Mouse (Mus musculus) hindbrain, postnatal 0 days (tissue): ENCODE results near the gene Gpr83. TPM values are rescaled to one million over a fixed set of nuclear protein-coding genes. Genes with fewer than 3 reads are reported as not detected.
A peak's percentile ranks its signal among the peaks of the same experiment; 100 is the strongest.

Experiments
- ATAC-seq: fragments of 200-750 bp; cut with Nextera tagmentation; 2 replicates; pipeline ENCODE4 v1.8.0; 2017; ENCODE audit warnings: mild to moderate bottlenecking, moderate TSS enrichment, moderate library complexity
- DNase-seq: peaks from one replicate; pipeline ENCODE4 v3.0.0-alpha.2; 2015; ENCODE audit warnings: low spot score
- H3K27ac ChIP-seq: fragments of 300-500 bp; sonication (generic); 2 replicates; pipeline ENCODE4 v1.5.1; 2014; ENCODE audit warnings: mild to moderate bottlenecking
- H3K27me3 ChIP-seq: fragments of 300-500 bp; sonication (generic); 2 replicates; pipeline ENCODE4 v1.6.1; 2014; ENCODE audit warnings: low read length, mixed read lengths; ENCODE audit not compliant: insufficient read depth
- H3K36me3 ChIP-seq: fragments of 300-500 bp; sonication (generic); 2 replicates; pipeline ENCODE4 v1.6.1; 2014; ENCODE audit warnings: low read length, mixed read lengths; ENCODE audit not compliant: insufficient read depth
- H3K4me1 ChIP-seq: fragments of 300-500 bp; sonication (generic); 2 replicates; pipeline ENCODE4 v1.6.1; 2014; ENCODE audit warnings: antibody characterized with exemption, low read length, mixed read lengths; ENCODE audit not compliant: insufficient read depth
- H3K4me2 ChIP-seq: fragments of 300-500 bp; sonication (generic); 2 replicates; pipeline ENCODE4 v1.6.1; 2014; ENCODE audit warnings: low read depth, mild to moderate bottlenecking, low read length, moderate library complexity, mixed read lengths
- H3K4me3 ChIP-seq: fragments of 300-500 bp; sonication (generic); 2 replicates; pipeline ENCODE4 v1.5.1; 2014; ENCODE audit warnings: low read length
- H3K9ac ChIP-seq: fragments of 300-500 bp; sonication (generic); replicated peaks from 2 replicates; pipeline ENCODE4 v1.6.1; 2014; ENCODE audit warnings: mild to moderate bottlenecking, low read length, moderate library complexity, mixed read lengths
- H3K9me3 ChIP-seq: fragments of 300-500 bp; sonication (generic); 2 replicates; pipeline ENCODE4 v1.6.1; 2016; ENCODE audit warnings: low read length, mixed read lengths
- CTCF ChIP-seq: IDR thresholded peaks from 2 replicates; pipeline ENCODE4 v1.5.1; 2016; ENCODE audit warnings: antibody characterized with exemption, control low read depth, low read depth
- WGBS: fragments of 180-500 bp; shearing (Covaris S2); extraction: QIAGEN DNeasy Blood & Tissue Kit; methylation state at CpG from one replicate; pipeline ENCODE4 v1.1.7; 2014; 5-methylcytosine and 5-hydroxymethylcytosine counted together
- polyA plus RNA-seq: library from polyadenylated mRNA; unstranded; fragments of >200 nt; fragmentation: Nextera tagmentation; extraction: Ambion mirVana; gene quantifications from 2 replicates; pipeline ENCODE4 v1.2.1, GENCODE M21; 2015
- total RNA-seq: library from RNA; depleted of rRNA; stranded (reverse); fragments of >200 nt; gene quantifications from 2 replicates; pipeline ENCODE4 v1.2.3, GENCODE M21; 2014

Gene Gpr83
- total and polyA plus RNA-seq, 2 experiments from 2014 or later: 1.8 to 3.7 TPM

- H3K9ac ChIP-seq: no peak overlapping the region
- peak; percentile 50 for TF ChIP-seq CTCF
- DNase-seq (peak; percentile 46), ATAC-seq (peak; percentile 55; the same call in 1 of the 2 replicates)
- H3K27ac ChIP-seq: no peak overlapping the region
- no peak overlapping the region for H3K4me2 ChIP-seq
- H3K4me3 ChIP-seq: no peak overlapping the region
- H3K4me1 ChIP-seq: no peaks in the 10 kb centered on the region; the same call in 1 of the 2 replicates
- WGBS: 51% methylated on average over 4 of the region's 4 CpGs
- H3K9me3 ChIP-seq: no peaks in the 10 kb centered on the region
- no peaks in the 10 kb centered on the region for H3K36me3 ChIP-seq
- peaks cover 3% of the 10 kb centered on the region; the same call in 1 of the 2 replicates for H3K27me3 ChIP-seq
Measured at GRCm38 (mm10) chr9:14854585-14854984, 5.4 kb upstream of the Gpr83 start.

DNA sequence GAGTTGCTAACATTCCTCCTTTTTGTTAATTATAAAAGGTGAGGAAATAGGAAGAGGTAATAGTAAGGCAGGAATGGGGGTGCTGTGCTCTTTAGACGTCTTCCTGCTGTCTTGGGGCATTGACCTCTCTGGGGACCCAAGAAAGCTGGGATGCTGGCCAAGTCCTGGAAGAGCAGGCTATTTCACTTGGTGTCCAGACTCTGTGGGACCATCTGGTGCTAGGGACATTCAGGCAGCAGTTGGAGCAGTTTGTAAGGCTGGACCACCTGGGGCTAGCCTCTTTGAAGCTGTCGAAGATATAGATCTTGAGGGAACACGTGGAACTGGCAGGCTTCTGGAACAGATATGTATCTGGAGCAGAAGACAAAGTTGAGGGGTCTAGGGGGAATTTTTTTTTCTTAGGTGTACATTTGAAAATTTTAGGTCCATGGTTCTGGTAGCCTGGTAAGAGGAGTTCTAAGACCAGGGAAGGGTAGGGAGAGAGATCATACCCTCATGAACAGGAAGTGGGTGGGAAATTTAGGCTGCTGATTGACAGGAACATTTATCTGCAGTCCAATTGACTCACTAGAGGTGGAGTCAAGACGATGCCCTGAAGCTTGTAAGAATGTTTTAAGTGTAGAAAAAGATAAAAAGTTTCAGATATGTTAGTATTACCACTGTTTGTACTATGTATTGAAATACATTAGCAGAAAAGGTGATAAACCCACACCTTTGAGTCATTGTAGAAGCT lies 2.9 kb upstream of the Gpr83 start:
- H3K4me2 ChIP-seq: no peak overlapping the region
- no peak overlapping the region for H3K9ac ChIP-seq
- no peak overlapping the region for H3K4me3 ChIP-seq
- no peak overlapping the region for H3K27ac ChIP-seq
- H3K27me3 ChIP-seq: peaks cover 15% of the 10 kb centered on the region; the same call in 1 of the 2 replicates
- DNase-seq: peak; percentile 42
- ATAC-seq: no peak
- whole genome bisulfite sequencing: 31% methylated on average over 4 of the region's 4 CpGs
- peaks cover 5% of the 10 kb centered on the region for H3K4me1 ChIP-seq
- no peaks in the 10 kb centered on the region for H3K36me3 ChIP-seq
- H3K9me3 ChIP-seq: no peaks in the 10 kb centered on the region
- TF ChIP-seq CTCF: no peak

- Histone ChIP-seq H3K4me3 (no peak overlapping the region), H3K27me3 (peaks cover 15% of the 10 kb centered on the region; the same call in 1 of the 2 replicates), H3K4me1 (peaks cover 5% of the 10 kb centered on the region), H3K36me3 (no peaks in the 10 kb centered on the region), H3K27ac (no peak overlapping the region), H3K4me2 (no peak overlapping the region), H3K9me3 (no peaks in the 10 kb centered on the region), H3K9ac (no peak overlapping the region)
- no peak for DNase-seq
- ATAC-seq: no peak
- 60% methylated on average over 7 of the region's 7 CpGs for WGBS
- no peak for TF ChIP-seq CTCF
Measured at GRCm38 (mm10) chr9:14858170-14858706, 1.8 kb upstream of the Gpr83 start.

- TF ChIP-seq CTCF: no peak
- no peak overlapping the region for H3K4me2 ChIP-seq
- no peak overlapping the region for H3K4me3 ChIP-seq
- H3K27ac ChIP-seq: no peak overlapping the region
- 85% methylated on average over 3 of the region's 3 CpGs for WGBS
- no peak for ATAC-seq
- H3K9ac ChIP-seq: no peak overlapping the region
- H3K36me3 ChIP-seq: no peaks in the 10 kb centered on the region
- H3K27me3 ChIP-seq: peaks cover 17% of the 10 kb centered on the region
- peaks cover 5% of the 10 kb centered on the region for H3K4me1 ChIP-seq
- H3K9me3 ChIP-seq: no peaks in the 10 kb centered on the region
- no peak for DNase-seq
Measured at GRCm38 (mm10) chr9:14858782-14859181, 1.2 kb upstream of the Gpr83 start.

DNA sequence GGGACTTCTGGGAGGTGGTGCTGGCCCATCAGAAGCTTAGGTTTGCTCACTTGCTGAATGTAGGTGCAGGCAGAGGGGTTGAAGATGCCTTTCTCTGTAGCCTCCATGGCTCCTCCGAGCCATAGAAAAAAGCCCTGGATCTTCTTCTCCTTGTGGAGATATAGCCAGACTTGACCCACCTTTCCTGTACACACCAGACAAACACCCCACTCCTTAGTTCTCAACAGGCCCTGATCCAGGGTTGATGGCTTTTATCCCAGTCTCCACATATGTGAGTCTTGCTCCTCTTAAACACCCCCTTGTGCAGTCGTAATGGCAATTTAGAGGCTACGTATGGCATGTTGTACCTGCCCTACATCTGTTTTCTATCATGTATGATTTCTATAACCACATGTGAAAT lies 3.1 kb downstream of the Gpr83 start:
- DNase-seq (no peak), ATAC-seq (no peak)
- WGBS: 83% methylated on average over 3 of the region's 3 CpGs

GRCm38 (mm10) chr9:14864726-14865125 lies 4.7 kb downstream of the Gpr83 start:
- TF ChIP-seq CTCF: no peak
- WGBS: 73% methylated on average over 9 of the region's 9 CpGs
- peaks cover 14% of the 10 kb centered on the region for H3K27me3 ChIP-seq
- H3K4me1 ChIP-seq: peaks cover 5% of the 10 kb centered on the region; the same call in 1 of the 2 replicates
- H3K4me2 ChIP-seq: no peak overlapping the region
- no peaks in the 10 kb centered on the region for H3K9me3 ChIP-seq
- H3K36me3 ChIP-seq: no peaks in the 10 kb centered on the region
- H3K9ac ChIP-seq: no peak overlapping the region
- H3K27ac ChIP-seq: no peak overlapping the region
- no peak overlapping the region for H3K4me3 ChIP-seq
- DNase-seq (no peak), ATAC-seq (no peak)

More for the DNA sequence above, 3.1 kb downstream of the Gpr83 start:
- Histone ChIP-seq H3K4me2 (no peak overlapping the region), H3K4me1 (peaks cover 5% of the 10 kb centered on the region), H3K36me3 (no peaks in the 10 kb centered on the region), H3K27me3 (peaks cover 18% of the 10 kb centered on the region), H3K27ac (no peak overlapping the region), H3K9ac (no peak overlapping the region), H3K9me3 (no peaks in the 10 kb centered on the region), H3K4me3 (no peak overlapping the region)
- TF ChIP-seq CTCF: no peak

GRCm38 (mm10) chr9:14866957-14867356 lies 6.9 kb downstream of the Gpr83 start:
- H3K27ac ChIP-seq: no peak overlapping the region

More at GRCm38 (mm10) chr9:14866957-14867356, 6.9 kb downstream of the Gpr83 start:
- no peak overlapping the region for H3K4me2 ChIP-seq
- no peak overlapping the region for H3K9ac ChIP-seq
- H3K4me3 ChIP-seq: no peak overlapping the region
- DNase-seq (peak; percentile 75), ATAC-seq (peak; percentile 70; the same call in 1 of the 2 replicates)
- no peaks in the 10 kb centered on the region for H3K4me1 ChIP-seq
- no peaks in the 10 kb centered on the region for H3K9me3 ChIP-seq
- 25% methylated on average over 7 of the region's 7 CpGs for WGBS
- peak; percentile 85 for TF ChIP-seq CTCF
- H3K36me3 ChIP-seq: no peaks in the 10 kb centered on the region
- peaks cover 4% of the 10 kb centered on the region; the same call in 1 of the 2 replicates for H3K27me3 ChIP-seq
